Mouse (Mus musculus): ENCODE measurements at regions not wholly inside any gene's neighbourhood (a gene's known extent, or its start where the extent isn't known, plus 50 kb on each side); places are given as distances from the start of the nearest gene placed in this dataset.
"Not testable (repeated sequence)": the region's sequence is repeated elsewhere in the genome, so short reads cannot be mapped to it uniquely, and the experiment has no call there.

GRCm38 (mm10) chrX:35791273-35791672, 97.4 kb upstream of the Dock11 start:
- Histone ChIP-seq H3K4me1 (replicated peaks) (no peaks in the 10 kb centered on the region), H3K9ac (no peak overlapping the region), H3K9me3 (no peaks in the 10 kb centered on the region), H3K4me3 (replicated peaks) (no peak overlapping the region), H3K27ac (no peak overlapping the region), H3K27me3 (replicated peaks) (no peaks in the 10 kb centered on the region), H3K36me3 (no peaks in the 10 kb centered on the region), H3K4me2 (replicated peaks) (no peak overlapping the region)
- 56% methylated on average over 1 of the region's 1 CpGs for WGBS
- ATAC-seq, result peak; percentile 49; the same call in 1 of the 2 replicates

DNA sequence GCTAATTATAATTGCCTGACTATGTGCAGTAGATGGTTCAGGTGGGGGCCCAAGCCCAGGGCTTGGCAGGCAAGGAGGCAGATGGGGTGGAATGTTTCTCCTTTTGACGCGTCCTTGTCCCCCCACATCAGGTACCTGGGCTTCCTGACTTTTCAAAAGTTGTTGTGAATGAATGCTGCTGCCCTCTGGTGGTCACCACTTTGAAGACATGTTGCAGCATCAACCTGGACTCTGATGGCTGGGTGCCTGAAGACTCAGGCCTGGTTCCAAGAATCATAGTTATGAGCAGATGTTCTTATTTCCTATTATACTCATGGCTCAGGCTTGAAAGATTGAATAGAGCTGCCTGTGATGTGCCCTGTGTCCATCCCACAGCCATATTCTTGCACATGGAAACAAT, 75.4 kb upstream of the Dock11 start:
- no peaks in the 10 kb centered on the region for H3K4me1 ChIP-seq (replicated peaks)
- H3K4me3 ChIP-seq (replicated peaks), result no peak overlapping the region
- no peaks in the 10 kb centered on the region for H3K36me3 ChIP-seq
- H3K4me2 ChIP-seq (replicated peaks), result no peak overlapping the region
- H3K27me3 ChIP-seq (replicated peaks), result no peaks in the 10 kb centered on the region
- no peak overlapping the region for H3K9ac ChIP-seq
- WGBS, result 39% methylated on average over 2 of the region's 2 CpGs
- H3K27ac ChIP-seq, result no peak overlapping the region
- ATAC-seq, result no peak
- H3K9me3 ChIP-seq, result no peaks in the 10 kb centered on the region

DNA sequence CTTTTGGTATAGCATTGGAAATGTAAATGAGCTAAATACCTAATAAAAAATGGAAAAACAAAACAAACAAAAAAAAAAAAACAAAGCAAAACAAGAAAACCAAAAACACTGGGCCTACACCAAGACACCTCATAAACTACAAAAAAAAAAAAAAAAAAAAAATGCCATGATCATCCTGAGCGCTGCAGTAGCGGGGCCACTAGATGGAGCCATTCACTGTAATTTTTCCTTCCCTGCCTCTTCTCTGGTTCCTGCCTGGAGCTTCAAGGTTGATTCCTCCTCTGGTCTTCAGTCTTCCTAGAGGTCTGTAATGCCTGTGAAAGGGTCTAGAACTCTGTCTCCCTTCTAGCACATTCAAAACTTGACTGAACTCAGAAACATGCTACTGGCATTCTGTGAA, 54.2 kb upstream of the Dock11 start:
- not testable (repeated sequence) for H3K9ac ChIP-seq; H3K4me3 ChIP-seq (replicated peaks); H3K9me3 ChIP-seq; H3K27me3 ChIP-seq (replicated peaks); H3K4me2 ChIP-seq (replicated peaks); H3K4me1 ChIP-seq (replicated peaks); H3K36me3 ChIP-seq; H3K27ac ChIP-seq; ATAC-seq
- 0% methylated on average over 2 of the region's 2 CpGs for WGBS

DNA sequence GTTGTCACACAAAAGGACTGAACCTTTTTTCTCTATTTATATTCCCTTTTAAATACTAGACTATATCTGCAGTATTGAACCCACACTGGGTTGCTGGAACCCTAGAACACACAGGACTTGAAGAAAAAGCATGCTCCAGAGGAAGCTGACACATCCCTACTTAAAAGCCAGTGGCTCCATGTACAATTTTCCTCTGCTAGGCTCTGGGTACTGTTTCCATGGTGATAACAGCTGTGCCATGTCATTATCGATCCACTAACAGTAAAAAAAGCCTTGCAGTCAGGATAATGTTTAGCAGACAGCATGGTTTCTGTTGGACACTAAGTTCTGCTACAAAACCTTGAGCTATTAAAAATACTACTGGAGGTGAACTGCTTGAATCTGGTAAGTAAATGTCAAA, 50.6 kb upstream of the Dock11 start:
- no peaks in the 10 kb centered on the region for H3K27me3 ChIP-seq (replicated peaks)
- H3K4me3 ChIP-seq (replicated peaks), result no peak overlapping the region
- no peaks in the 10 kb centered on the region for H3K36me3 ChIP-seq
- no peaks in the 10 kb centered on the region for H3K9me3 ChIP-seq
- H3K4me1 ChIP-seq (replicated peaks), result no peaks in the 10 kb centered on the region
- no peak overlapping the region for H3K9ac ChIP-seq
- no peak overlapping the region for H3K27ac ChIP-seq
- WGBS, result 50% methylated on average over 1 of the region's 1 CpGs
- no peak overlapping the region for H3K4me2 ChIP-seq (replicated peaks)
- no peak for ATAC-seq

All from intestine, embryonic 15.5 days (tissue).